Mouse (Mus musculus) liver, embryonic 15.5 days (tissue): ENCODE measurements around the gene Tyms. TPM values are rescaled to one million over a fixed set of nuclear protein-coding genes. Genes with fewer than 3 reads are reported as not detected.

Experiments used
- ATAC-seq: fragments of 200-750 bp; cut with Nextera tagmentation; 2 replicates; pipeline ENCODE4 v1.8.0; 2017; ENCODE audit warnings: moderate number of reproducible peaks, mild to moderate bottlenecking, moderate library complexity; ENCODE audit not compliant: insufficient read depth
- H3K27ac ChIP-seq: fragments of 300-500 bp; sonication (generic); replicated peaks from 2 replicates; pipeline ENCODE4 v1.5.1; 2015; ENCODE audit warnings: mild to moderate bottlenecking, inconsistent platforms
- H3K27me3 ChIP-seq: fragments of 300-500 bp; sonication (generic); 2 replicates; pipeline ENCODE4 v1.6.1; 2015; ENCODE audit warnings: mild to moderate bottlenecking, inconsistent platforms
- H3K36me3 ChIP-seq: fragments of 300-500 bp; sonication (generic); replicated peaks from 2 replicates; pipeline ENCODE4 v1.6.1; 2015; ENCODE audit warnings: moderate library complexity, mild to moderate bottlenecking, inconsistent platforms
- H3K4me1 ChIP-seq: fragments of 300-500 bp; sonication (generic); replicated peaks from 2 replicates; pipeline ENCODE4 v1.6.1; 2015; ENCODE audit warnings: inconsistent platforms
- H3K4me2 ChIP-seq: fragments of 300-500 bp; sonication (generic); 2 replicates; pipeline ENCODE4 v1.6.1; 2015; ENCODE audit warnings: moderate library complexity, mild to moderate bottlenecking, inconsistent platforms
- H3K4me3 ChIP-seq: fragments of 300-500 bp; sonication (generic); replicated peaks from 2 replicates; pipeline ENCODE4 v1.5.1; 2015; ENCODE audit warnings: mild to moderate bottlenecking, inconsistent platforms
- H3K9ac ChIP-seq: fragments of 300-500 bp; sonication (generic); 2 replicates; pipeline ENCODE4 v1.6.1; 2015; ENCODE audit warnings: moderate library complexity, mild to moderate bottlenecking, inconsistent platforms
- H3K9me3 ChIP-seq: fragments of 300-500 bp; sonication (generic); replicated peaks from 2 replicates; pipeline ENCODE4 v1.6.1; 2016; ENCODE audit warnings: inconsistent platforms
- WGBS: fragments of 180-500 bp; shearing (Covaris S2); methylation state at CpG from one replicate; pipeline ENCODE4 v1.1.7; 2015; ENCODE audit warnings: mixed read lengths; ENCODE audit not compliant: insufficient replicate concordance; 5-methylcytosine and 5-hydroxymethylcytosine counted together
- polyA plus RNA-seq: library from polyadenylated mRNA; unstranded; fragments of >200 nt; fragmentation: Nextera tagmentation; extraction: Ambion mirVana; gene quantifications from 2 replicates; pipeline ENCODE4 v1.2.1, GENCODE M21; 2015

Tyms gene
- polyA plus RNA-seq: 205 and 219 TPM in 2 replicates

DNA sequence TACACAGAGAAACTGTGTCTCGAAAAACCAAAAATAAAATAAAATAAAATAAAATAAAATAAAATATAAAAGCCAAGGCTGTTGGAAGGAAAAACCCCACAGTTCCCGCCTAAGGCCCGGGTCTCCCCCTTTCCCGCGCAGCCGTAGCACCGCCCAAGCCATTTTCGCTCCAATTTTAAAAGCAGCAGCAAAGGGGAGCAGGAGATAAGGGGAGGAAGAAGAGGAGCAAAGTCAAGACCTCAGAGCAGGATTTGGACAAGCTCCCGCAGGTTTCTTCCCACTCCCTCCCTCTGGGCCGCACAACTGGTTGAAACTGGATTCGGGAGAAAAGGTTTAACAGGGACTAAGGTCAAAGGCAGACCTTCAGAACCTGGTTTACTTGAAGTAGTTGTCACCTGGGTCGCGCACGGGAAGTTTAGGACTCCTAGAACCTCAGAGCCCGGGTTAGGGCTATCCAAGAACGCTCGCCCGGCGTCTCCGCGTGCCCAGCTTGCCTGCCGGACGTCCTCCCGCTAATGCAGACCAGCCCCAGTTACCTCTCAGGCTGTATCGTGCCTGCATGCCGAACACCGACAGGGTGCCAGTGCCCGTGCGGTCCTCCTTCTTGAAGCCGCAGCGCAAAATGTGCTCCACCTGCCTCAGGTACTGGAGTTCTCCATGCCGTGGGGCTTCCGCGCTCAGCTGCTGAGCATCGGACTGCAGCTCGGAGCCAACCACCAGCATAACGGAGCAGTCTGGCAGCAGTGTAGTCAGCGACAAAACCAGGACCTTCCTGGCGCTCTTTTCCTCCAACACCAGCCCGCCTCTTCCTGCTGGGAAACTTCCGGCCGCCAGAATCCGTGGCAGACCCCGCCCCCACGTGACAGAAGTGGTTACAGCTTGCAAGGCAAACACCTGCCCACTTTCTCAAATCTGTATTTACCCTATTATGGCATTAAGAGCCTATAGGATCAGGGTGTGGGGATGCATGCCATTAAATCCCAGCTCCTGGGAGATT is at the start of gene Tyms:
Gene Tyms, minus strand, starts transcription at position 793 of the 997 bp plus-strand sequence.
- peaks cover 23% of the 10 kb centered on the region for H3K4me1 ChIP-seq
- H3K27me3 ChIP-seq: no peaks in the 10 kb centered on the region
- peaks cover 39% of the 10 kb centered on the region for H3K36me3 ChIP-seq
- WGBS: under 1% methylated on average over 45 of the region's 45 CpGs
- H3K9me3 ChIP-seq: no peaks in the 10 kb centered on the region
- peak within 1 kb of the TSS; percentile 96 for H3K4me3 ChIP-seq
- H3K27ac ChIP-seq: peak within 1 kb of the TSS; percentile 84
- peak within 1 kb of the TSS; percentile 75 for H3K4me2 ChIP-seq
- H3K9ac ChIP-seq: peak within 1 kb of the TSS; percentile 90
- ATAC-seq: peak; percentile 86

DNA sequence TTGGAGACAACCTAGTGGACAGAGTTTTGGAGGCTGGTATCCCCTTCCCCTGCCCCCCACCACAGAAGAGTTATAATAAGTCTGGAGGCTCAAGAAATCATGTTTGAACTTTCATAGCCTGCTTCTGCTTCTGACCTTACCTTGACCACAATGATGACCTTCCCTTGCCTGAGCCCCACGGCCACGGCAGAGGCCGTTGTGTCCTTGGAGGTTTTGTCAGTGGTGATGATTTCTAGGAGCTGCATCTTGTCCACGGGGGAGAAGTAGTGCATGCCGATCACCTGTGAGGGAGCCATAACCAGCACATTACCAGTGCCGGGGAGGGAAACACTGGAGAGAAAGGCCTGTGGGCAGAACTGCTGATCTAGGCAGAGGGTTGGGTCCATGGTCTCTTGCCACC is 49.1 kb upstream of the Tyms start:
- Histone ChIP-seq H3K27me3 (no peaks in the 10 kb centered on the region), H3K4me1 (no peaks in the 10 kb centered on the region), H3K4me3 (no peak overlapping the region), H3K4me2 (no peak overlapping the region), H3K9ac (no peak overlapping the region), H3K9me3 (no peaks in the 10 kb centered on the region), H3K36me3 (peaks cover 91% of the 10 kb centered on the region), H3K27ac (no peak overlapping the region)
- ATAC-seq: no peak
- 87% methylated on average over 6 of the region's 6 CpGs for WGBS

DNA sequence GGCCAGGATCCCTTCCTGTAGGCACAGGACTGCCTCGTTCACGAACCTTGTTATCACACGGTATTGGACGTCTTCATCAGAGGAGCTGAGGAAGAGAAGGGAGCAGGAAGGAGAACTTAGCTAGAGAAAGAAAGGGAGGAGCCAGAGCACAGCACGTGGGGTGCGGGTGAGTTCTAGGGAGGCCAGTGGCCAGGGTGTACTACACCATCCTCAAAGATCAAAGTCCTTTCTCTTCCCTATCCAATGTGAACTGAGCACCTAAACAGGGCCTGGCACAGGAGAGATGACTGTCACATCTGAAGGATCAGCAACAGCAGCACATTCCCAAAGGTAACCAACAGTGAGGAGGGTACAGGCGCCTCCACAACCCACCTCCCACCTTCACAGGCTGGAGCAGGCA is 46.7 kb upstream of the Tyms start:
- H3K9ac ChIP-seq: no peak overlapping the region
- no peaks in the 10 kb centered on the region for H3K4me1 ChIP-seq
- H3K9me3 ChIP-seq: no peaks in the 10 kb centered on the region
- ATAC-seq: no peak
- H3K4me3 ChIP-seq: no peak overlapping the region
- peaks cover 71% of the 10 kb centered on the region for H3K36me3 ChIP-seq
- 77% methylated on average over 7 of the region's 7 CpGs for WGBS
- no peak overlapping the region for H3K4me2 ChIP-seq
- H3K27me3 ChIP-seq: peaks cover 20% of the 10 kb centered on the region
- H3K27ac ChIP-seq: no peak overlapping the region

DNA sequence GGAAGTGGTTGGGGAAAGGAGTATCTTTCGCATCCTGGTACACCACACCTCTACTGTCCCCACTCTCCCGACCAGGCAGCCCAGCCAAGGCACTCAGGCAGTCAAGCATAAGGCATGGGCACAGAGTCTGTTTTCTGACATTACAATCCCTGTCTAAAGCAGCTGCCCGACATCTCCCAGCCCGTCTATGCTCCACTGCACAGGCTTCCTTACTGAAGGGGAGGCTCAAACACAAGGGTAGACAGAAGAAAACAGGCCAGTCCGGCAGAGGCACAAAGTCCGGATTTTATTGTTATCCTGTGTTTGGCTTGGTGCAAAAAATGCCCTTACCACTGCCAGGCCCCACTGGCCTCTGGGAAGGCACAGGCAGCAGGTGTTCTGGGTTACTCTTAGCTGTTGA is 45.7 kb upstream of the Tyms start:
- peaks cover 29% of the 10 kb centered on the region for H3K27me3 ChIP-seq
- H3K9me3 ChIP-seq: no peaks in the 10 kb centered on the region
- H3K4me2 ChIP-seq: no peak overlapping the region
- WGBS: 89% methylated on average over 6 of the region's 6 CpGs
- H3K9ac ChIP-seq: no peak overlapping the region
- peaks cover 61% of the 10 kb centered on the region for H3K36me3 ChIP-seq
- no peak overlapping the region for H3K4me3 ChIP-seq
- peaks cover 9% of the 10 kb centered on the region for H3K4me1 ChIP-seq
- no peak for ATAC-seq
- no peak overlapping the region for H3K27ac ChIP-seq

DNA sequence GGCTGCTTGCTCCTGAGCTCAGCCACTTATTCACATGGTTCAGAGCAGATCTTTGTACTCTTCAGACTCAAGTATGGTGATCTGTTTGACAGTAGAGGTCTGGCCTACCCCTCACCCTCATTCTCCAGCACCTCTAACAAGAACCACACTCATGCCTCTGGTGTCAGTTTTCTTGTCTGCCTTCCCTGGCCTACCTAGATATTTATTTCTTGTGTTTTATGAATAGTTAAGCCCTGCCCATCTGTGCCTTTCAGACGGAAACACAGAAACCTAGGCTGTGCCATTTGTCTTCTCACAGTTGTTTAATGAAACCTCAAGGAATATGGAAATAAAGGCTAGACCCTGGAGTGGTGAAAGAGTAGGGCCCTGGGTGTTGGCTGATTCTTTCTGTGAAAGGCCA is 44.6 kb upstream of the Tyms start:
- H3K4me2 ChIP-seq: no peak overlapping the region
- H3K9ac ChIP-seq: no peak overlapping the region
- peaks cover 13% of the 10 kb centered on the region for H3K4me1 ChIP-seq
- peaks cover 41% of the 10 kb centered on the region for H3K27me3 ChIP-seq
- ATAC-seq: no peak
- no peak overlapping the region for H3K4me3 ChIP-seq
- H3K36me3 ChIP-seq: peaks cover 50% of the 10 kb centered on the region
- no peak overlapping the region for H3K27ac ChIP-seq
- H3K9me3 ChIP-seq: no peaks in the 10 kb centered on the region
- 64% methylated on average over 1 of the region's 1 CpGs for WGBS

DNA sequence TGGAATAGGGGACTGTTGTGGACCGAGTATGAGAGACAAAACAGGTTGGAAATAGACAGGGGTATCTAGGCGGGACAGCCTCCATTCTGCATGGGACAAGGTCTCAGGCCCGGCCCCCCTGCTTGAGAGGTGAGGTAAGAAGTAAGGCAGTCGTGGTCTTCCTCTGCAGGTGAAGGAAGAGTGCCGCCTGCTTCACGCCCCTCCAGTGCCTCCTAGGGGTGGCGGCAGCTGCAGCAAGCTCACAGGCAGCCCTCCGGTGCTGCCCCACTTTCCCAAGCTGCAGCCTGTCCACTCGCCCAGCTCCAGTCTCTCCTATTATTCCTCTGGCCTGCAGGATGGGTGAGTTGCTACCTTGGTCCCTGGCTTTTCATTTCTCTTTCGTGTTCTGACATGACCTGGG is 42.3 kb upstream of the Tyms start:
- no peaks in the 10 kb centered on the region for H3K9me3 ChIP-seq
- peaks cover 23% of the 10 kb centered on the region for H3K4me1 ChIP-seq
- no peak for ATAC-seq
- H3K27me3 ChIP-seq: peaks cover 64% of the 10 kb centered on the region
- H3K9ac ChIP-seq: no peak overlapping the region
- 29% methylated on average over 10 of the region's 10 CpGs for WGBS
- no peak overlapping the region for H3K27ac ChIP-seq
- H3K4me2 ChIP-seq: no peak overlapping the region
- peaks cover 27% of the 10 kb centered on the region for H3K36me3 ChIP-seq
- H3K4me3 ChIP-seq: no peak overlapping the region

DNA sequence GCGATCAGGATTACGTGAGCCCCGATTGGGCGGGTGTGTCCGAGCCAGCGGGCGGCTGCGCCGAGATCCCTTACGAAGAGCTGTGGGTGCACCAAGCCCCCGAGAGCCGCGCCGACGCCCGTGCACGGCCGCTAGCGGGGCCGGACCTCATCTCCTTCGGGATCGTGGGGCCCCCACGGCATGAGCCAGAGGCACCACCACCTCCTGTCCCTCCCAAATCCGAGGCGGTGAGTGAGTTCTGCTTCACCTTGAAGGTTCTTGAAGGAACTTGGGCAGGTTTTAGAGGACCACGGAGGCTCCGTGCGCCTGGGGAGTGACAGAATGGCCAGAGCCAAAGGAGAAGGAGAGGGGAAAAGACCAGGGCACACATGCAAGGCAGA is 41.3 kb upstream of the Tyms start:
- Histone ChIP-seq H3K36me3 (peaks cover 17% of the 10 kb centered on the region), H3K9ac (no peak overlapping the region), H3K27ac (no peak overlapping the region), H3K4me3 (peak overlapping the region; percentile 49), H3K4me1 (peaks cover 29% of the 10 kb centered on the region), H3K4me2 (peak overlapping the region; percentile 73), H3K27me3 (peaks cover 73% of the 10 kb centered on the region), H3K9me3 (no peaks in the 10 kb centered on the region)
- ATAC-seq: no peak
- under 1% methylated on average over 28 of the region's 28 CpGs for WGBS

DNA sequence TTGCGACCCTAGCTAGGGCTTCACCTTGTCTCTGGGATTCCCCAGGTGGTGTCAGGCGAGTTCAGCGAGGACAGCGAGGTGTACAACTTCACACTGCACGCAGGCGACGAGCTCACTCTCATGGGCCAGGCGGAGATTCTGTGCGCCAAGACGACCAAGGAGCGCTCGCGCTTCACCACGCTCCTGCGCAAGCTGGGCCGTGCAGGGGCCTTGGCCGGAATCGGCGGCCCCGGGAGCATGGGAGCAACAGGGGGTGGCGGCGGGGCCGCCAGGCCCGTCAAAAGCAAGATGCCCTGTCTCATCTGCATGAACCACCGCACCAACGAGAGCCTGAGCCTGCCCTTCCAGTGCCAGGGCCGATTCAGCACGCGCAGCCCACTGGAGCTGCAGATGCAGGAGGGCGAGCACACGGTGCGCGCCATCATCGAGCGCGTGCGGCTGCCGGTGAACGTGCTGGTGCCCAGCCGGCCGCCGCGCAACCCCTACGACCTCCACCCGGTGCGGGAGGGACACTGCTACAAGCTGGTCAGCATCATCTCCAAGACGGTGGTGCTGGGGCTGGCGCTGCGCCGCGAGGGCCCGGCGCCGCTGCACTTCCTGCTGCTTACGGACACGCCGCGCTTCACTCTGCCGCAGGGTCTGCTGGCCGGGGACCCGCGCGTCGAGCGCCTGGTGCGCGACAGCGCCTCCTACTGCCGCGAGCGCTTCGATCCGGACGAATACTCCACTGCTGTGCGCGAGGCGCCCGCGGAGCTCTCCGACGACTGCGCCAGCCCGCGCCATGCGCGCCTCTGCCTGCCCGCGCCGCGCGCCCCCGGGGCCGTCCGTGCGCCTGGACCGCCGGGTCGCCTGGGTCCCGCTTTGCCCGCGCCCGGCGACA is 40.7 kb upstream of the Tyms start:
- H3K36me3 ChIP-seq: peaks cover 11% of the 10 kb centered on the region
- peaks cover 80% of the 10 kb centered on the region for H3K27me3 ChIP-seq
- no peaks in the 10 kb centered on the region for H3K9me3 ChIP-seq
- H3K27ac ChIP-seq: no peak overlapping the region
- H3K4me2 ChIP-seq: peak overlapping the region; percentile 73
- peaks cover 29% of the 10 kb centered on the region for H3K4me1 ChIP-seq
- ATAC-seq: peak; percentile 13; the same call in 1 of the 2 replicates
- WGBS: under 1% methylated on average over 103 of the region's 103 CpGs
- H3K4me3 ChIP-seq: peak overlapping the region; percentile 49
- H3K9ac ChIP-seq: no peak overlapping the region

DNA sequence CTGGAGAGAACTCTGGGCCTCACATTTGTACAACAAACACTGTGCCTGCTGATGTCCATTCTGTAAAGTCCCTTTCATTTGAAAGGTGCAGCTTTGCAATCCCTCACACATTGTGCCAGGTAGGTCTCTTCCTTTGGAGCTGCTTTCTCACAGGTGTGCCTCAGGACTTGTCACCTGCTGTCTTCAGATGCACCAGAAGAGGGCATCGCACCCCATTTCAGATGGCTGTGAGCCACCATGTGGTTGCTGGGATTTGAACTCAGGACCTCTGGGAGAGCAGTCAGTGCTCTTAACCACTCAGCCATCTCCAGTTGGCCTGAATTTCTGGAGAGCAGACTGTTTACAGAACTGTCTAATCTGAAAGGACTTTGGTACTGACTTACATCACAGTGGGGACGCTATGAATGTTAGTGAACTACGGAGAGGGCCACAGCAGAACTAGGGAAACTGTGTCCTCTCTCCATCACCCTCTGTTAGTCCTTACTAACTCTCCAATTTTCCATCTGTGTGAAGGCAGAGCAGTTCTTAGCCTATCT is 39.2 kb upstream of the Tyms start:
- Histone ChIP-seq H3K4me2 (no peak overlapping the region), H3K27ac (no peak overlapping the region), H3K9me3 (no peaks in the 10 kb centered on the region), H3K4me1 (peaks cover 29% of the 10 kb centered on the region), H3K4me3 (no peak overlapping the region), H3K36me3 (no peaks in the 10 kb centered on the region), H3K9ac (no peak overlapping the region), H3K27me3 (peaks cover 95% of the 10 kb centered on the region)
- WGBS: 72% methylated on average over 3 of the region's 3 CpGs
- ATAC-seq: 0 out of 2 replicates have a peak, but pooled peaks have one; percentile 15

DNA sequence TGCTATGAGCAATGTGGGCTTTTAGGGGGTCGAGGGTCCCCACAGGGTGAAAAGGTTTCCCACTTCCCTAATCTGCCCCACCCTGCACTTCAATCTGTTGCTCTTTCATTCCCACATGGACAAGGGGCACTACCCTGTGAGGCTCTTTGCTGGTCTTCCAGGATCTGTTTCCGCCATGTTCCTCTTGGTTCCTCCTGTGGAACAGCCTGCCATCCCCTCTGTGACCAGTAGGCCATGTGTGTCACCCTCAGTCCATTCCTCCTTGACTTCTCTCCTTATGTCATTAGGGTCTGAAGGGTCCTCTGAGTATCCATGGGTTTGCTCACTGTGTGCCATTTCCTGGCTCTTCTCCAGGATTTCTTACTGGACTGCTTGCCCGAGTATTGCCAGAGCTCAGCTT is 38.4 kb upstream of the Tyms start:
- Histone ChIP-seq H3K4me3 (no peak overlapping the region), H3K9me3 (no peaks in the 10 kb centered on the region), H3K36me3 (no peaks in the 10 kb centered on the region), H3K4me1 (peaks cover 29% of the 10 kb centered on the region), H3K4me2 (peak overlapping the region; percentile 53), H3K27ac (no peak overlapping the region), H3K27me3 (peaks cover 100% of the 10 kb centered on the region), H3K9ac (no peak overlapping the region)
- 47% methylated on average over 3 of the region's 3 CpGs for WGBS
- no peak for ATAC-seq
